Mouse (Mus musculus) kidney, adult 2 months (tissue): ENCODE data around the gene H2-Oa.

ENCODE experiments used
- CTCF ChIP-seq: fragments of 200-500 bp; conservative IDR thresholded peaks from 2 replicates; pipeline ENCODE4 v1.5.1; 2011; ENCODE audit warnings: low read depth, mild to moderate bottlenecking, control low read depth, low read length, moderate library complexity, mixed read lengths; ENCODE audit not compliant: insufficient read depth, insufficient read length
- POLR2A ChIP-seq: fragments of 200-500 bp; IDR thresholded peaks from one replicate; pipeline ENCODE4 v1.6.1; 2011; ENCODE audit warnings: low read depth, low read length, control low read depth

- no peak for TF ChIP-seq POLR2A
- TF ChIP-seq CTCF = no peak
Observed at GRCm38 (mm10) chr17:34117421-34118112, 25.4 kb downstream of the H2-Oa start.
